Mouse (Mus musculus): ENCODE data around the gene Col2a1.

The Col2a1 gene

GRCm38 (mm10) chr15:98003822-98004739 is at the start of gene Col2a1:
TSS of gene Col2a1 (minus strand) at chr15:98004695.
- DNase-seq (ENCODE audit: low spot score in 2 of 2): no peak

GRCm38 (mm10) chr15:98051685-98052084 is 47.2 kb upstream of the Col2a1 start:
- no peak for DNase-seq (ENCODE audit: low spot score in 2 of 2)

GRCm38 (mm10) chr15:98048918-98049700 is 44.6 kb upstream of the Col2a1 start:
- DNase-seq (ENCODE audit: low spot score in 2 of 2): no peak

- no peak for DNase-seq (ENCODE audit: low spot score in 2 of 2)
Observed at GRCm38 (mm10) chr15:98044387-98044786, 39.9 kb upstream of the Col2a1 start.

- DNase-seq (ENCODE audit: low spot score in 2 of 2): no peak
Observed at GRCm38 (mm10) chr15:98043967-98044366, 39.5 kb upstream of the Col2a1 start.

GRCm38 (mm10) chr15:98042508-98042907 is 38.0 kb upstream of the Col2a1 start:
- DNase-seq (ENCODE audit: low spot score in 2 of 2): no peak

GRCm38 (mm10) chr15:98039682-98040081 is 35.2 kb upstream of the Col2a1 start:
- DNase-seq (ENCODE audit: low spot score in 2 of 2): no peak

GRCm38 (mm10) chr15:98036578-98036977 is 32.1 kb upstream of the Col2a1 start:
- no peak for DNase-seq (ENCODE audit: low spot score in 2 of 2)

- DNase-seq (ENCODE audit: low spot score in 2 of 2): no peak
Observed at GRCm38 (mm10) chr15:98035076-98035755, 30.7 kb upstream of the Col2a1 start.

GRCm38 (mm10) chr15:98033233-98033748 is 28.8 kb upstream of the Col2a1 start:
- no peak for DNase-seq (ENCODE audit: low spot score in 2 of 2)

GRCm38 (mm10) chr15:98029798-98030197 is 25.3 kb upstream of the Col2a1 start:
- no peak for DNase-seq (ENCODE audit: low spot score in 2 of 2)

- no peak for DNase-seq (ENCODE audit: low spot score in 2 of 2)
Observed at GRCm38 (mm10) chr15:98026967-98027904, 22.7 kb upstream of the Col2a1 start.

- no peak for DNase-seq (ENCODE audit: low spot score in 2 of 2)
Observed at GRCm38 (mm10) chr15:98025611-98026010, 21.1 kb upstream of the Col2a1 start.

GRCm38 (mm10) chr15:98023137-98023536 is 18.6 kb upstream of the Col2a1 start:
- no peak for DNase-seq (ENCODE audit: low spot score in 2 of 2)

GRCm38 (mm10) chr15:98021886-98022285 is 17.4 kb upstream of the Col2a1 start:
- DNase-seq (ENCODE audit: low spot score in 2 of 2): no peak

- DNase-seq (ENCODE audit: low spot score in 2 of 2): no peak
Observed at GRCm38 (mm10) chr15:98019047-98019446, 14.6 kb upstream of the Col2a1 start.

GRCm38 (mm10) chr15:98017925-98018324 is 13.4 kb upstream of the Col2a1 start:
- DNase-seq (ENCODE audit: low spot score in 2 of 2): no peak

- no peak for DNase-seq (ENCODE audit: low spot score in 2 of 2)
Observed at GRCm38 (mm10) chr15:98012810-98013209, 8.3 kb upstream of the Col2a1 start.

- no peak for DNase-seq (ENCODE audit: low spot score in 2 of 2)
Observed at GRCm38 (mm10) chr15:98005181-98005580, 686 bp upstream of the Col2a1 start.

GRCm38 (mm10) chr15:98004740-98005159 is 255 bp upstream of the Col2a1 start:
- no peak for DNase-seq (ENCODE audit: low spot score in 2 of 2)

All from heart, adult 9 months (tissue).